Mouse (Mus musculus) heart, embryonic 10.5 days (tissue): ENCODE data around the gene Eif3g. TPM values are rescaled to one million over a fixed set of nuclear protein-coding genes. Genes with fewer than 3 reads are reported as not detected.

Source experiments
- DNase-seq: peaks from one replicate; pipeline ENCODE4 v3.0.0-alpha.2; 2017; ENCODE audit warnings: low spot score
- H3K27ac ChIP-seq: fragments of 300-500 bp; sonication (generic); 2 replicates; pipeline ENCODE4 v1.5.1; 2016; ENCODE audit warnings: mild to moderate bottlenecking
- H3K27me3 ChIP-seq: fragments of 300-500 bp; sonication (generic); 2 replicates; pipeline ENCODE4 v1.6.1; 2016; ENCODE audit warnings: mild to moderate bottlenecking; ENCODE audit not compliant: poor library complexity, insufficient read depth, severe bottlenecking
- H3K36me3 ChIP-seq: fragments of 300-500 bp; sonication (generic); 2 replicates; pipeline ENCODE4 v1.6.1; 2016; ENCODE audit warnings: mild to moderate bottlenecking, moderate library complexity
- H3K4me1 ChIP-seq: fragments of 300-500 bp; sonication (generic); 2 replicates; pipeline ENCODE4 v1.6.1; 2016; ENCODE audit warnings: mild to moderate bottlenecking
- H3K4me3 ChIP-seq: fragments of 300-500 bp; sonication (generic); 2 replicates; pipeline ENCODE4 v1.5.1; 2016; ENCODE audit warnings: mild to moderate bottlenecking, moderate library complexity
- H3K9me3 ChIP-seq: fragments of 300-500 bp; sonication (generic); 2 replicates; pipeline ENCODE4 v1.6.1; 2016; ENCODE audit warnings: mild to moderate bottlenecking, moderate library complexity
- WGBS: fragments of 180-500 bp; shearing (Covaris S2); methylation state at CpG from one replicate; pipeline ENCODE4 v1.1.7; 2016; 5-methylcytosine and 5-hydroxymethylcytosine counted together
- polyA plus RNA-seq: library from polyadenylated mRNA; unstranded; fragments of >200 nt; fragmentation: Nextera tagmentation; extraction: Ambion mirVana; gene quantifications from 2 replicates; pipeline ENCODE4 v1.2.1, GENCODE M21; 2016

Eif3g gene
- 327 and 389 TPM in 2 replicates for polyA plus RNA-seq

GRCm38 (mm10) chr9:20898511-20899073 is at the start of gene Eif3g:
Gene Eif3g (minus strand): TSS chr9:20898623.
- DNase-seq, result peak; percentile 92
- Histone ChIP-seq H3K27me3 (no peaks in the 10 kb centered on the region), H3K4me3 (peak within 1 kb of the TSS; percentile 98), H3K9me3 (no peaks in the 10 kb centered on the region), H3K36me3 (peaks cover 39% of the 10 kb centered on the region), H3K27ac (peak within 1 kb of the TSS; percentile 94), H3K4me1 (peaks cover 25% of the 10 kb centered on the region)
- WGBS, result 5% methylated on average over 34 of the region's 34 CpGs

GRCm38 (mm10) chr9:20946066-20946880 is 47.9 kb upstream of the Eif3g start:
- H3K4me1 ChIP-seq, result peaks cover 50% of the 10 kb centered on the region
- WGBS, result 75% methylated on average over 16 of the region's 16 CpGs
- no peak overlapping the region for H3K4me3 ChIP-seq
- peaks cover 41% of the 10 kb centered on the region for H3K36me3 ChIP-seq
- no peaks in the 10 kb centered on the region for H3K9me3 ChIP-seq
- DNase-seq, result no peak
- no peaks in the 10 kb centered on the region for H3K27me3 ChIP-seq
- no peak overlapping the region for H3K27ac ChIP-seq

GRCm38 (mm10) chr9:20944697-20945370 is 46.4 kb upstream of the Eif3g start:
- Histone ChIP-seq H3K36me3 (peaks cover 53% of the 10 kb centered on the region), H3K4me1 (peaks cover 43% of the 10 kb centered on the region), H3K27ac (no peak overlapping the region), H3K4me3 (no peak overlapping the region), H3K27me3 (no peaks in the 10 kb centered on the region), H3K9me3 (no peaks in the 10 kb centered on the region)
- DNase-seq, result no peak
- WGBS, result 82% methylated on average over 4 of the region's 4 CpGs

- no peak overlapping the region for H3K27ac ChIP-seq
- 17% methylated on average over 2 of the region's 2 CpGs for WGBS
- H3K4me3 ChIP-seq, result no peak overlapping the region
- no peaks in the 10 kb centered on the region for H3K9me3 ChIP-seq
- no peaks in the 10 kb centered on the region for H3K27me3 ChIP-seq
- peaks cover 38% of the 10 kb centered on the region for H3K4me1 ChIP-seq
- H3K36me3 ChIP-seq, result peaks cover 60% of the 10 kb centered on the region
- no peak for DNase-seq
These were observed 45.5 kb upstream of the Eif3g start for GRCm38 (mm10) chr9:20943911-20944310.

- Histone ChIP-seq H3K36me3 (peaks cover 63% of the 10 kb centered on the region), H3K27me3 (no peaks in the 10 kb centered on the region), H3K9me3 (no peaks in the 10 kb centered on the region), H3K4me3 (no peak overlapping the region), H3K27ac (no peak overlapping the region), H3K4me1 (peaks cover 36% of the 10 kb centered on the region)
- no peak for DNase-seq
- 89% methylated on average over 7 of the region's 7 CpGs for WGBS
These were observed 45.0 kb upstream of the Eif3g start for GRCm38 (mm10) chr9:20943396-20943795.

GRCm38 (mm10) chr9:20923258-20923657 is 24.8 kb upstream of the Eif3g start:
- Histone ChIP-seq H3K4me3 (no peak overlapping the region), H3K9me3 (no peaks in the 10 kb centered on the region), H3K4me1 (no peaks in the 10 kb centered on the region), H3K36me3 (peaks cover 98% of the 10 kb centered on the region), H3K27ac (no peak overlapping the region), H3K27me3 (no peaks in the 10 kb centered on the region)
- DNase-seq, result no peak
- 96% methylated on average over 3 of the region's 3 CpGs for WGBS

- H3K27ac ChIP-seq, result no peak overlapping the region
- H3K4me1 ChIP-seq, result no peaks in the 10 kb centered on the region
- no peaks in the 10 kb centered on the region for H3K27me3 ChIP-seq
- H3K36me3 ChIP-seq, result peaks cover 100% of the 10 kb centered on the region
- H3K9me3 ChIP-seq, result no peaks in the 10 kb centered on the region
- 86% methylated on average over 4 of the region's 4 CpGs for WGBS
- no peak for DNase-seq
- no peak overlapping the region for H3K4me3 ChIP-seq
These were observed 17.7 kb upstream of the Eif3g start for GRCm38 (mm10) chr9:20916160-20916559.

- no peak overlapping the region for H3K27ac ChIP-seq
- no peaks in the 10 kb centered on the region for H3K9me3 ChIP-seq
- H3K27me3 ChIP-seq, result no peaks in the 10 kb centered on the region
- no peak overlapping the region for H3K4me3 ChIP-seq
- H3K36me3 ChIP-seq, result peaks cover 100% of the 10 kb centered on the region
- WGBS, result 92% methylated on average over 9 of the region's 9 CpGs
- DNase-seq, result no peak
- no peaks in the 10 kb centered on the region for H3K4me1 ChIP-seq
These were observed 11.5 kb upstream of the Eif3g start for GRCm38 (mm10) chr9:20909948-20910347.

- peak; percentile 84 for DNase-seq
- Histone ChIP-seq H3K4me3 (peak overlapping the region; percentile 35), H3K9me3 (no peaks in the 10 kb centered on the region), H3K27me3 (no peaks in the 10 kb centered on the region), H3K36me3 (peaks cover 34% of the 10 kb centered on the region), H3K27ac (peak overlapping the region; percentile 67), H3K4me1 (peaks cover 19% of the 10 kb centered on the region)
- 8% methylated on average over 6 of the region's 6 CpGs for WGBS
These were observed 3.7 kb upstream of the Eif3g start for GRCm38 (mm10) chr9:20902174-20902491.

GRCm38 (mm10) chr9:20901466-20902173 is 3.2 kb upstream of the Eif3g start:
- Histone ChIP-seq H3K27ac (peak overlapping the region; percentile 67; the same call in 1 of the 2 replicates), H3K36me3 (peaks cover 34% of the 10 kb centered on the region), H3K4me3 (peak overlapping the region; percentile 35), H3K4me1 (peaks cover 24% of the 10 kb centered on the region), H3K27me3 (no peaks in the 10 kb centered on the region), H3K9me3 (no peaks in the 10 kb centered on the region)
- no peak for DNase-seq
- 10% methylated on average over 13 of the region's 13 CpGs for WGBS

- Histone ChIP-seq H3K27me3 (no peaks in the 10 kb centered on the region), H3K9me3 (no peaks in the 10 kb centered on the region), H3K36me3 (peaks cover 44% of the 10 kb centered on the region), H3K4me1 (peaks cover 25% of the 10 kb centered on the region), H3K4me3 (peak overlapping the region; percentile 98), H3K27ac (peak overlapping the region; percentile 94)
- WGBS, result 3% methylated on average over 39 of the region's 39 CpGs
- DNase-seq, result no peak
These were observed 500 bp downstream of the Eif3g start for GRCm38 (mm10) chr9:20897736-20898510.

GRCm38 (mm10) chr9:20895382-20895781 is 3.0 kb downstream of the Eif3g start:
- Histone ChIP-seq H3K4me3 (no peak overlapping the region), H3K36me3 (peaks cover 69% of the 10 kb centered on the region), H3K27me3 (no peaks in the 10 kb centered on the region), H3K27ac (no peak overlapping the region), H3K4me1 (peaks cover 13% of the 10 kb centered on the region), H3K9me3 (no peaks in the 10 kb centered on the region)
- no peak for DNase-seq
- WGBS, result 91% methylated on average over 9 of the region's 9 CpGs
